Mouse (Mus musculus) megakaryocyte, embryonic 14.5 days (primary cell): ENCODE measurements around the gene Rab11fip5. TPM values are rescaled to one million over a fixed set of nuclear protein-coding genes. Genes with fewer than 3 reads are reported as not detected.

Experiments used
- H3K27me3 ChIP-seq: replicated peaks from 2 replicates; pipeline ENCODE3; 2012; ENCODE audit warnings: inconsistent platforms
- H3K36me3 ChIP-seq: replicated peaks from 2 replicates; pipeline ENCODE3; 2012; ENCODE audit warnings: low read length, inconsistent platforms, mixed read lengths
- H3K4me1 ChIP-seq: 2 replicates; pipeline ENCODE4 v1.6.1; 2012; ENCODE audit warnings: inconsistent platforms
- H3K4me3 ChIP-seq: replicated peaks from 2 replicates; pipeline ENCODE3; 2012; ENCODE audit warnings: moderate library complexity, mild to moderate bottlenecking, inconsistent platforms
- H3K9me3 ChIP-seq: 2 replicates; pipeline ENCODE4 v1.6.1; 2012; ENCODE audit warnings: inconsistent platforms
- FLI1 ChIP-seq: IDR thresholded peaks from 2 replicates; pipeline ENCODE4 v1.6.1; 2012; ENCODE audit warnings: low read length, inconsistent platforms, mixed read lengths
- GATA1 ChIP-seq: IDR thresholded peaks from 3 replicates; pipeline ENCODE4 v1.6.1; 2012; ENCODE audit warnings: mixed read lengths, low read length, inconsistent platforms, borderline replicate concordance
- polyA plus RNA-seq: library from polyadenylated mRNA; stranded (reverse); fragments of >175 nt; gene quantifications from 2 replicates; pipeline ENCODE4 v1.2.3, GENCODE M21; 2012; ENCODE audit warnings: low replicate concordance; ENCODE audit not compliant: insufficient read depth

Rab11fip5 gene
- polyA plus RNA-seq = 1.0 and 4.4 TPM in 2 replicates

GRCm38 (mm10) chr6:85373951-85374733 is at the start of gene Rab11fip5:
Gene Rab11fip5 (minus strand): TSS chr6:85374634.
- H3K27me3 ChIP-seq = peaks cover 36% of the 10 kb centered on the region

GRCm38 (mm10) chr6:85423836-85424379 is 49.5 kb upstream of the Rab11fip5 start, which contains the start of gene Noto:
Gene Noto (plus strand): TSS chr6:85423886.
- Histone ChIP-seq H3K4me3 (no peak within 1 kb of the TSS), H3K9me3 (no peaks in the 10 kb centered on the region), H3K27me3 (peaks cover 69% of the 10 kb centered on the region), H3K36me3 (no peaks in the 10 kb centered on the region), H3K4me1 (no peaks in the 10 kb centered on the region; the same call in 1 of the 2 replicates)
- TF ChIP-seq GATA1 (no peak), FLI1 (no peak)

More at GRCm38 (mm10) chr6:85373951-85374733, at the start of gene Rab11fip5:
- no peaks in the 10 kb centered on the region for H3K9me3 ChIP-seq
- H3K36me3 ChIP-seq = no peaks in the 10 kb centered on the region
- peaks cover 59% of the 10 kb centered on the region for H3K4me1 ChIP-seq
- TF ChIP-seq GATA1 (no peak), FLI1 (no peak)
- H3K4me3 ChIP-seq = peak within 1 kb of the TSS; percentile 94

GRCm38 (mm10) chr6:85419150-85419549 is 44.7 kb upstream of the Rab11fip5 start:
- Histone ChIP-seq H3K4me3 (no peak overlapping the region), H3K9me3 (no peaks in the 10 kb centered on the region), H3K27me3 (peaks cover 72% of the 10 kb centered on the region), H3K36me3 (no peaks in the 10 kb centered on the region), H3K4me1 (no peaks in the 10 kb centered on the region; the same call in 1 of the 2 replicates)
- TF ChIP-seq FLI1 (no peak), GATA1 (no peak)

- Histone ChIP-seq H3K27me3 (peaks cover 55% of the 10 kb centered on the region), H3K4me3 (no peak overlapping the region), H3K4me1 (peaks cover 2% of the 10 kb centered on the region), H3K9me3 (no peaks in the 10 kb centered on the region), H3K36me3 (no peaks in the 10 kb centered on the region)
- TF ChIP-seq FLI1 = no peak
- TF ChIP-seq GATA1 = no peak
Measured at GRCm38 (mm10) chr6:85415829-85416228, 41.4 kb upstream of the Rab11fip5 start.

- Histone ChIP-seq H3K4me3 (peak overlapping the region; percentile 50), H3K4me1 (peaks cover 17% of the 10 kb centered on the region), H3K36me3 (no peaks in the 10 kb centered on the region), H3K9me3 (no peaks in the 10 kb centered on the region), H3K27me3 (peaks cover 77% of the 10 kb centered on the region)
- TF ChIP-seq FLI1 (no peak), GATA1 (no peak)
Measured at GRCm38 (mm10) chr6:85410771-85411273, 36.4 kb upstream of the Rab11fip5 start.

- TF ChIP-seq GATA1 = no peak
- no peak for TF ChIP-seq FLI1
- Histone ChIP-seq H3K27me3 (peaks cover 78% of the 10 kb centered on the region), H3K36me3 (no peaks in the 10 kb centered on the region), H3K4me3 (no peak overlapping the region), H3K9me3 (no peaks in the 10 kb centered on the region), H3K4me1 (peaks cover 17% of the 10 kb centered on the region)
Measured at GRCm38 (mm10) chr6:85409003-85409402, 34.6 kb upstream of the Rab11fip5 start.

- Histone ChIP-seq H3K9me3 (no peaks in the 10 kb centered on the region), H3K27me3 (peaks cover 62% of the 10 kb centered on the region), H3K4me3 (no peak overlapping the region), H3K36me3 (no peaks in the 10 kb centered on the region), H3K4me1 (no peaks in the 10 kb centered on the region)
- no peak for TF ChIP-seq GATA1
- no peak for TF ChIP-seq FLI1
Measured at GRCm38 (mm10) chr6:85403039-85403438, 28.6 kb upstream of the Rab11fip5 start.

- H3K27me3 ChIP-seq = peaks cover 60% of the 10 kb centered on the region
- H3K9me3 ChIP-seq = no peaks in the 10 kb centered on the region
- H3K36me3 ChIP-seq = no peaks in the 10 kb centered on the region
- H3K4me1 ChIP-seq = no peaks in the 10 kb centered on the region
- no peak overlapping the region for H3K4me3 ChIP-seq
- TF ChIP-seq FLI1 (no peak), GATA1 (no peak)
Measured at GRCm38 (mm10) chr6:85402613-85403012, 28.2 kb upstream of the Rab11fip5 start.

- Histone ChIP-seq H3K4me1 (no peaks in the 10 kb centered on the region), H3K9me3 (peaks cover 8% of the 10 kb centered on the region), H3K27me3 (peaks cover 37% of the 10 kb centered on the region), H3K4me3 (no peak overlapping the region), H3K36me3 (no peaks in the 10 kb centered on the region)
- no peak for TF ChIP-seq FLI1
- no peak for TF ChIP-seq GATA1
Measured at GRCm38 (mm10) chr6:85399715-85400114, 25.3 kb upstream of the Rab11fip5 start.

GRCm38 (mm10) chr6:85397165-85397564 is 22.7 kb upstream of the Rab11fip5 start:
- Histone ChIP-seq H3K9me3 (peaks cover 8% of the 10 kb centered on the region), H3K36me3 (no peaks in the 10 kb centered on the region), H3K4me3 (no peak overlapping the region), H3K27me3 (peaks cover 37% of the 10 kb centered on the region), H3K4me1 (no peaks in the 10 kb centered on the region)
- TF ChIP-seq GATA1 = no peak
